Mouse (Mus musculus) limb, embryonic 13.5 days (tissue): ENCODE data around the gene Casp7. TPM values are rescaled to one million over a fixed set of nuclear protein-coding genes. Genes with fewer than 3 reads are reported as not detected.
"Not testable (repeated sequence)": the region's sequence is repeated elsewhere in the genome, so short reads cannot be mapped to it uniquely, and the experiment has no call there.

Source experiments
- ATAC-seq: fragments of 200-750 bp; cut with Nextera tagmentation; 2 replicates; pipeline ENCODE4 v1.8.0; 2017; ENCODE audit warnings: low read depth, moderate number of reproducible peaks, moderate TSS enrichment; ENCODE audit not compliant: low FRiP score
- H3K27ac ChIP-seq: fragments of 300-500 bp; sonication (generic); 2 replicates; pipeline ENCODE4 v1.5.1; 2015; ENCODE audit warnings: inconsistent platforms, mild to moderate bottlenecking, moderate library complexity
- H3K27me3 ChIP-seq: fragments of 300-500 bp; sonication (generic); 2 replicates; pipeline ENCODE4 v1.6.1; 2015; ENCODE audit warnings: mild to moderate bottlenecking, inconsistent platforms
- H3K36me3 ChIP-seq: fragments of 300-500 bp; sonication (generic); 2 replicates; pipeline ENCODE4 v1.6.1; 2015; ENCODE audit warnings: inconsistent platforms, mild to moderate bottlenecking, moderate library complexity
- H3K4me1 ChIP-seq: fragments of 300-500 bp; sonication (generic); 2 replicates; pipeline ENCODE4 v1.6.1; 2015; ENCODE audit warnings: inconsistent platforms
- H3K4me2 ChIP-seq: fragments of 300-500 bp; sonication (generic); replicated peaks from 2 replicates; pipeline ENCODE4 v1.6.1; 2015; ENCODE audit warnings: inconsistent platforms, mild to moderate bottlenecking, moderate library complexity
- H3K4me3 ChIP-seq: fragments of 300-500 bp; sonication (generic); 2 replicates; pipeline ENCODE4 v1.5.1; 2015; ENCODE audit warnings: moderate library complexity, mild to moderate bottlenecking, inconsistent platforms
- H3K9ac ChIP-seq: fragments of 300-500 bp; sonication (generic); 2 replicates; pipeline ENCODE4 v1.6.1; 2015; ENCODE audit warnings: mild to moderate bottlenecking, inconsistent platforms
- H3K9me3 ChIP-seq: fragments of 300-500 bp; sonication (generic); 2 replicates; pipeline ENCODE4 v1.6.1; 2016; ENCODE audit warnings: inconsistent platforms
- WGBS: fragments of 180-500 bp; shearing (Covaris S2); methylation state at CpG from one replicate; pipeline ENCODE4 v1.1.7; 2015; 5-methylcytosine and 5-hydroxymethylcytosine counted together
- polyA plus RNA-seq: library from polyadenylated mRNA; unstranded; fragments of >200 nt; fragmentation: Nextera tagmentation; extraction: Ambion mirVana; gene quantifications from 2 replicates; pipeline ENCODE4 v1.2.1, GENCODE M21; 2015

Gene Casp7
- polyA plus RNA-seq, 1 experiment from 2014 or later = 29.3 TPM

DNA sequence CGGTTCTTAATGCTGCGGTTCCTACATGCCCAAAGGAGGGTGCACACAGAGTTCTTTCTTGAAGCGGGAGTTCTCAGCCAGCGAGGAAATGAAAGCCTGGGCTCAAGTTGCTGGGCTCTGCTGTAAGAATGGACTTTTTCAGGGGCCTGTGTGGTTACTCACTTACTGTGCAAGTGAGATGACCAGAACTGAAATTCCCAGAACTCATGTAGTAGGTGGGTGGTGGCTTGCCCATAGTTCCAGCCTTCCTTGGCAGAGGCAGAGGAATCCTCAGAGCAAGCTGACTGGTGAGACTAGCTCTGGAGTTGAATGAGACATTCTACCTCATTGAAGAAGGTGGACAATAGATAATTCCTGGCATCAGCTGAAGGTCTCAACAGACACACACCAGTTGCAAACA is 8.9 kb downstream of the Casp7 start:
- no peaks in the 10 kb centered on the region for H3K9me3 ChIP-seq
- peaks cover 48% of the 10 kb centered on the region for H3K36me3 ChIP-seq
- no peak overlapping the region for H3K9ac ChIP-seq
- no peak overlapping the region for H3K4me3 ChIP-seq
- H3K4me2 ChIP-seq = no peak overlapping the region
- 91% methylated on average over 4 of the region's 4 CpGs for WGBS
- no peaks in the 10 kb centered on the region for H3K27me3 ChIP-seq
- peaks cover 6% of the 10 kb centered on the region for H3K4me1 ChIP-seq
- H3K27ac ChIP-seq = no peak overlapping the region
- no peak for ATAC-seq

DNA sequence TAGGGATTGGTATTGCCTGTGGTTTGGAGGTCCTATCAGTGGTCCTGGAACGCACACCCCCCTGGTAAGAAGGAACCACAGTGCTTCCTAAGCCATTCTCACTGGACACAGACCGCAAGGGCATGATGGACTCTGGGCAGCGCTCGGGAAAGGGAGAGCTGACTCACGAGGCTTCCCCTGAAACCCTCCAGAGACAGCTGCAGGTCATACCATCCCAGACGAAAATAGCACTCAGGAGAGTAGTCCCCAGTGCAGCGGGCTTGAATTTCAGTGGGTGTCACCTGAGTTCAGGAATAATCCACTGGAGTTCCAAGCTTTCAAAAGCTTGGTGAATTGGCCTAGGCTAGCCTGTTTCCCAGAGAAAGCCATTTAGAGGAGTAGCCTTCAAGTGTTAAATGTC is 9.7 kb downstream of the Casp7 start:
- H3K4me3 ChIP-seq = no peak overlapping the region
- no peak overlapping the region for H3K9ac ChIP-seq
- H3K4me1 ChIP-seq = peaks cover 6% of the 10 kb centered on the region
- no peaks in the 10 kb centered on the region for H3K9me3 ChIP-seq
- no peak overlapping the region for H3K27ac ChIP-seq
- no peak overlapping the region for H3K4me2 ChIP-seq
- no peak; the same call in 1 of the 2 replicates for ATAC-seq
- no peaks in the 10 kb centered on the region for H3K27me3 ChIP-seq
- 88% methylated on average over 7 of the region's 7 CpGs for WGBS
- H3K36me3 ChIP-seq = peaks cover 48% of the 10 kb centered on the region

DNA sequence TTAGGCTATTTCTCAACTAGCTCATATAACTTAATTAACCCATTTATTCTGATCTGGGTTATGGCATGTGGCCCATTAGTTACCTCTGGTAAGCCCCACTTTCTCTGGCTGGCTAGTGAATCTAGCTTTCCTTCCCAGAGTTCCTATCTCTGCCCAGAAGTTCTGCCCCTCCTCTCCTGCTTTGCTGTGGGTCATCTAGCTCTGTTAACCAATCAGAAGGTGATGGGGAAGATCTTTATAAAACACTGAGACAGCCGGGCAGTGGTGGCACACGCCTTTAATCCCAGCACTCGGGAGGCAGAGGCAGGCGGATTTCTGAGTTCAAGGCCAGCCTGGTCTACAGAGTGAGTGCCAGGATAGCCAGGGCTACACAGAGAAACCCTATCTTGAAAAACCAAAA is 13.0 kb downstream of the Casp7 start:
- not testable (repeated sequence) for H3K27me3 ChIP-seq, H3K4me1 ChIP-seq, ATAC-seq, H3K9me3 ChIP-seq, H3K27ac ChIP-seq, H3K4me2 ChIP-seq, H3K9ac ChIP-seq, H3K4me3 ChIP-seq
- 87% methylated on average over 4 of the region's 4 CpGs for WGBS
- peaks cover 36% of the 10 kb centered on the region for H3K36me3 ChIP-seq

DNA sequence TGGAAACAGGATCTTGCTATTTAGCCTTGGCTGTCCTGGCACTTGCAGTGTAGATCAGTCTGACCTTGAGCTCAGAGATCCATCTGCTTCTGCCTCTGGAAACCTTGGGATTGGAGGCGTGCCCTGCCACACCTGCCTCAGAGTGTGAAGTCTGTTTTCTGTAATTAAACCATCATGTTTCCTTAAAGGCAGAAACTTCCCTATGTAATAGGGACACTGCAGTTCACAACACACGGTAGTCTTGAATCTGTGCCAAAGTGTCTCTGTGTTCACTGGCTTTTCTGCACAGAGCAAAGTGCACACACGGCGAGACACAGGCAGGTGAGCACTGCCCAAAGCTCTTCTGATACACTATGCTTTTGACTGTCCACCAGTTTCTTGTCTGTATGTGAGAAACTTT is 21.5 kb downstream of the Casp7 start:
- Histone ChIP-seq H3K9me3 (no peaks in the 10 kb centered on the region), H3K27ac (no peak overlapping the region), H3K4me1 (peaks cover 14% of the 10 kb centered on the region), H3K9ac (no peak overlapping the region), H3K4me3 (no peak overlapping the region), H3K36me3 (no peaks in the 10 kb centered on the region), H3K27me3 (no peaks in the 10 kb centered on the region), H3K4me2 (no peak overlapping the region)
- 54% methylated on average over 4 of the region's 4 CpGs for WGBS
- no peak for ATAC-seq

DNA sequence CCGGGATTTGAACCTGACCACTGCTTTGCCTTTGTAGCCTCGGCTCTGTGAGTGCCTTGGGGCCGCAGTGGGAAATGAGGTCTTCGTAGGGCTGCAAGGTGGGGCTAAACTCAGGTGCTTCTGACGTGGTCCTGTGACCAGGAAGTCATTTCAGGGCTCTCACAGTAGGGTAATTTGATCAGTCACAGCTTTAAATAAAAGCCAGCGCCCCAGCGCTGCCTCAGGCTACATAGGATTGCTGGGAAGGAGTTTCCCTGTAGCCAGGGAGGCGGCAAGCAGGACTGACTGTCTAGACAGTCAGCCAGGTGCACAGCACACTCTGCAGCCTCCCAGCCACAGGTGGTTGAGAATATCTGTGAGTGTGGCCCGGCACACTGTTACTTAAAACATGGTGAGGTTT is 22.5 kb downstream of the Casp7 start:
- H3K4me1 ChIP-seq = peaks cover 18% of the 10 kb centered on the region
- no peaks in the 10 kb centered on the region for H3K36me3 ChIP-seq
- H3K4me3 ChIP-seq = no peak overlapping the region
- H3K9me3 ChIP-seq = no peaks in the 10 kb centered on the region
- ATAC-seq = no peak
- H3K27ac ChIP-seq = no peak overlapping the region
- 35% methylated on average over 9 of the region's 9 CpGs for WGBS
- no peak overlapping the region for H3K9ac ChIP-seq
- H3K4me2 ChIP-seq = no peak overlapping the region
- no peaks in the 10 kb centered on the region for H3K27me3 ChIP-seq

DNA sequence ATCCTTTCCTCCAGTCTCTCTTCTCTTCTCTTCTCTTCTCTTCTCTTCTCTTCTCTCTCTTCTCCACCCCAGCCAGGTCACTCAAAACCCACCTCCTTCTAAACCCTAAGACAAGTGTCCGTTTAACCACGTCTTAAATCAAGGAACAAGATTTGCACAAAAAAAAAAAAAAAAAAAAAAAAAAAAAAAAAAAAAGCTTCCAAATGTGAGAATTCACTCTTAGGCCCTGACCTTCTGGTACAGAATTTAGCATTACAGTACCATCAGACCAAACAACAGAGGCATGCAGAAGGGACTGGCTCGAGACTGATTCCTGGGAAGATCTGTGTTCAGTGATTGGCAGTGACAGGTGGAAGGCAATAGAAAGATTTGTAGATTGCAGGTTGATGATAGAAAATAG is 23.4 kb downstream of the Casp7 start:
- no peak overlapping the region for H3K4me2 ChIP-seq
- no peak overlapping the region for H3K9ac ChIP-seq
- H3K4me1 ChIP-seq = peaks cover 18% of the 10 kb centered on the region
- 92% methylated on average over 3 of the region's 3 CpGs for WGBS
- H3K27me3 ChIP-seq = no peaks in the 10 kb centered on the region
- H3K4me3 ChIP-seq = no peak overlapping the region
- no peak for ATAC-seq
- no peak overlapping the region for H3K27ac ChIP-seq
- H3K9me3 ChIP-seq = no peaks in the 10 kb centered on the region
- no peaks in the 10 kb centered on the region for H3K36me3 ChIP-seq

DNA sequence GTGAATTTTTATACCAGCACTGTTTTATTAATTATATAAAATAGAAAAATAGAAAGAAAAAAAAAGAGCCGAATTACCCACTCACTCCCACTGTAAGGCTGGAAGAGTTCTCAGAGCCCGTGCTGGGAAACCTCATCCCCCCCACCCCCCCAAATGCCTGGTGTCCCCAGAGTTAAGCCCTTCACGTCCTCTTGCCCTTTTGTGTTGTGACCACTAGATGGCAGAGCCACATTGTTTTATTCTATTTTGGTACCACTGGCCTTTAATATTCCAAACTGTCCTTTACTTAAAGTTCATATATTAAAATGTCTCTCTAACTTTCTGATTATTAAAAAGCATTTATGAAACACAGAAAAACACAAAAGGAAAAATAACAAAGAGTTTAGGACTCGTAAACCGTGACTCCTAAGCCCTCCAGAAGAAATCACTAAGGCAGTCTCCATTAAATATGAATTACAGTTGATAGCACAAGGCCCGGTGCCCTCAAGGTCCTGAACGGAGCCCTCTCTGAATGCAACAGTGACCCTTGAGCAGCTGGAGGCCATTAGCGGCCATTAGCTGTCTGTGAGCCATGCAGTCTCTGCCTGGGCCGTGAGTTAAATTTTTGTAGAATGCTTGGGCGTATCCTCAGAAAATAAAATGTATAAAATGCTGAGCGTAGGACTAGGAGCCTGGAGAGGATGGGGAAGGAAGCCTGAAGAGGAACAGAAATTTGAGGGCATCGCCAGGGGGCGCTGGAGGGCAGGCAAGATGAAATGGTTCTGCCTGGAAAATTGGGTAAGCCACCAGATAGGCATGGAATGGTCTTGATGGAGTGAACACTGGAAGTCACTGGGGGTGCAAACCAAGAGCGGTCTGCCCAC is 25.8 kb downstream of the Casp7 start:
- Histone ChIP-seq H3K9me3 (no peaks in the 10 kb centered on the region), H3K36me3 (no peaks in the 10 kb centered on the region), H3K27ac (no peak overlapping the region), H3K9ac (no peak overlapping the region), H3K27me3 (no peaks in the 10 kb centered on the region), H3K4me1 (peaks cover 18% of the 10 kb centered on the region), H3K4me2 (peak overlapping the region; percentile 34; the same call in 1 of the 2 replicates), H3K4me3 (no peak overlapping the region)
- WGBS = 24% methylated on average over 14 of the region's 14 CpGs
- peak; percentile 54; the same call in 1 of the 2 replicates for ATAC-seq

DNA sequence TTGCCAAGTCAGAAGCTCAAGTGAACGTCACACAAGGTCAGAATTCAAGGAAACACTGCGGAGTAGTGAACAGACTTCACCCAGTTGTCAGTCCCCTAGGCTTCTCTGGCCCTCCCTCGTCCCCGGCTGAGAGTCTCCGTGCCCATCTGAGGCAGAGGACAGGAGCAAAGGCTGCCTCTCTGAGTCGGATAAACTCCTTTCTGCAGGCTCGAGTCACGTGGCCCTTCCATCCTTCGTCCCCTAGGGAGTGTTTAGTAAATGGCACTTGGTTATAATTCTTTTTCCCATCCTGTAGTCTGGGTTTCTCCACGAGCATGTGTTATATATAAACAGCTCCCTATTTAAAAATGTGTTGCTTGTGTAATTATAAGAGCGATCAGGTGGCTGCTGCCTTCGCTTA is 26.4 kb downstream of the Casp7 start:
- H3K4me3 ChIP-seq = no peak overlapping the region
- H3K4me1 ChIP-seq = peaks cover 18% of the 10 kb centered on the region
- no peak for ATAC-seq
- H3K9ac ChIP-seq = no peak overlapping the region
- no peaks in the 10 kb centered on the region for H3K36me3 ChIP-seq
- peak overlapping the region; percentile 14; the same call in 1 of the 2 replicates for H3K4me2 ChIP-seq
- H3K27me3 ChIP-seq = no peaks in the 10 kb centered on the region
- no peaks in the 10 kb centered on the region for H3K9me3 ChIP-seq
- H3K27ac ChIP-seq = no peak overlapping the region
- WGBS = 49% methylated on average over 12 of the region's 12 CpGs

DNA sequence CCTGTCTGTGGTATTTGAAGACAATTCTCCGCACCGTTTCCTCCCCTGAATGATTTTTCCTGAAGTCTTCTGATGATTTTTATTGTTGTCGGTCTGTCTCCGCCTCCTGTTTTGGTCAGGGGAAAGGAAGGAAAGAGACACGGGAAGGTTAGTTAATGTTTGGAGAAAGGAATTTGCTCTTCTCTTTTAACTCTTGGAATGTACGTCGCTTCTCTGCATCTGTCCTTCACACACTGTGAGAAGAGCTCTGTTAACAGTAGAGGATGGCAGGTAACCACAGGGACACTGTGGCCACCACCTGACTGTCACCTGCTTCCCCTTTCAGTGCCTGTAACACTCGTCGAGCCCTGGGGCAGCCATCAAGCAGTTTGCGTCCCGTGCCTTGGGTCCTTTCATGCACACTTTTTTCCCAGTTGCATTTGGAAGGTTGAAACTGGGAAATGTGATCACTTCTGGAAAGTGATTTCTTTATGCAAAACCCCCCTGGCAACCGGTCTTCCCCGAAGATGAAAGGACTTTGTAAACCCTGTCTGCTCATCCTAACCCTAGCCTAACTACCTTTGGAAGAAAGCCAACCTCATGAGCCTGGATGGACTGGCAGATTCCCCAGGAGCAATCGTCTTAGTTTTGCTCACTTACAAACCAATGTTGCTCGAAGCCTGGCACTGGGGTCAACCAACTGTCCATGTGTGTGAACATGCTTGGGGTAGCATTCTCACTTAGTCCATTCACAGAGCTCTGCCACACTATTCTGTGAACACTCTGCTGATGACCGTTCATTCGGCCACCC is 27.9 kb downstream of the Casp7 start:
- Histone ChIP-seq H3K4me1 (peaks cover 12% of the 10 kb centered on the region), H3K9ac (no peak overlapping the region), H3K27me3 (no peaks in the 10 kb centered on the region), H3K27ac (no peak overlapping the region), H3K4me2 (no peak overlapping the region), H3K36me3 (no peaks in the 10 kb centered on the region), H3K9me3 (no peaks in the 10 kb centered on the region), H3K4me3 (no peak overlapping the region)
- no peak for ATAC-seq
- WGBS = 84% methylated on average over 17 of the region's 17 CpGs

DNA sequence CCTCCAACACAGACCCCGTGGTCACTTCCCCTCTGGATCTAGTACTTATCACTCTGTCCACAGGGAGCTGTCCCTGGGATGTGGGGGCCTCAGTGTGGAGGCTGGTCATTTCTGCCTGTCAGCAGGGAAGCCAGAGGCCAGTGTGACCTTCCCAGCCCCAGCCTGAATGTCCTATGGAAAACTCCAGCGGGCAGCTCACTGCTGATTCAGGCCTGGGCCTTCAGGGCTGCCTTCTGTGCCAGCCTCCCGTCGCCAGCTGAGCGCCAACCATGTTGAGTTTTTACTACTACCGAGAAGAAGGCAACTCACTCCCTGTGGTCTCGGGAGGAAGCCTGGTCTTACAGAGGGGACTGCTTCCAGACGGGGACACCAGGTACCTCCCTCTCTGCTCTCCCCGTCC is 28.6 kb downstream of the Casp7 start:
- Histone ChIP-seq H3K27ac (no peak overlapping the region), H3K4me2 (no peak overlapping the region)

DNA sequence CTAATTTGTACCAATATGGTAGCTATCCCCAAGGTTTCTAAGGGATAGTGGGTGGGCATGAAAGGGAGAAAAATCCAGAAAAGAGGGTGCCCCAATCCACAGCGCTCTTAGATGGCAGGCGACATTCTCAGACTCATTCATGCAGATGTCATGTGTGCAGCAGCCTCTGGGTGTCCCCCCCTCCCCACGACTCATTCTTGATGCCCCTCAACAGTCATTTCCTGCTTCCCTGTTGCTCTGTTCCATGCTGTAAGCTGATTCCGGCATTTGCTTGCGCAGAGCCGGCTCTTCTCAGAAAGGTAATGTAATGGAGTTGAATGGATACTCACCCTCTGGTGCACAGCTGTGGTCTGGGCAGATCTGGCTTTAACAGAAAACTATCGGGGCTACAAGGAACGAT is 33.4 kb downstream of the Casp7 start:
- Histone ChIP-seq H3K4me3 (no peak overlapping the region), H3K27me3 (no peaks in the 10 kb centered on the region), H3K4me2 (no peak overlapping the region), H3K9ac (no peak overlapping the region), H3K4me1 (0 out of 2 replicates have a peak, but pooled peaks cover 3% of the 10 kb centered on the region), H3K9me3 (no peaks in the 10 kb centered on the region), H3K36me3 (peaks cover 18% of the 10 kb centered on the region), H3K27ac (no peak overlapping the region)
- ATAC-seq = no peak
- WGBS = 48% methylated on average over 8 of the region's 8 CpGs

More for the DNA sequence above, 28.6 kb downstream of the Casp7 start:
- Histone ChIP-seq H3K9me3 (no peaks in the 10 kb centered on the region), H3K4me3 (no peak overlapping the region), H3K27me3 (no peaks in the 10 kb centered on the region), H3K9ac (no peak overlapping the region), H3K36me3 (no peaks in the 10 kb centered on the region), H3K4me1 (peaks cover 11% of the 10 kb centered on the region)
- no peak for ATAC-seq
- WGBS = 67% methylated on average over 9 of the region's 9 CpGs

DNA sequence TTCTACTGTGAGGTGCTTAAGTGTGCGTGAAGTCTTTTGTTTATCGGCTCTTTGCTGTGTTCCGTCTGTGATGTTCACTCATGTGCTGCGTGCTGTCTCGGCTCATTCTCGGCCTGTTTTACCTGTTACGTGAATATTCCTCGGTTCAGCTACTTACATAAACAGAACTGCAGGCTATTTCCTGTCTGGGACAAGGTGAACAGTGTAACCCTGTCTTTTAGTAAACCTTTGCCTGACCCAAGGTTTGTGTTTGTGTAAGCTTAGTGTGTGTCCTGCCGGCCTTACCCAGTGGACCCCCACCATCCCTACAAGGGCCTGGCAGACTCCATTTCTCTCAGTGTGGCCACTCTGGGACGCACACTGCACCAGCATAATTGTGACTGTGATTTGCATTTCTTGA is 35.8 kb downstream of the Casp7 start:
- H3K4me1 ChIP-seq = 0 out of 2 replicates have a peak, but pooled peaks cover 3% of the 10 kb centered on the region
- no peaks in the 10 kb centered on the region for H3K27me3 ChIP-seq
- 79% methylated on average over 10 of the region's 10 CpGs for WGBS
- peaks cover 34% of the 10 kb centered on the region for H3K36me3 ChIP-seq
- H3K9ac ChIP-seq = no peak overlapping the region
- no peak overlapping the region for H3K4me2 ChIP-seq
- ATAC-seq = no peak
- no peak overlapping the region for H3K4me3 ChIP-seq
- no peaks in the 10 kb centered on the region for H3K9me3 ChIP-seq
- H3K27ac ChIP-seq = no peak overlapping the region
